In the genomic region with DNA sequence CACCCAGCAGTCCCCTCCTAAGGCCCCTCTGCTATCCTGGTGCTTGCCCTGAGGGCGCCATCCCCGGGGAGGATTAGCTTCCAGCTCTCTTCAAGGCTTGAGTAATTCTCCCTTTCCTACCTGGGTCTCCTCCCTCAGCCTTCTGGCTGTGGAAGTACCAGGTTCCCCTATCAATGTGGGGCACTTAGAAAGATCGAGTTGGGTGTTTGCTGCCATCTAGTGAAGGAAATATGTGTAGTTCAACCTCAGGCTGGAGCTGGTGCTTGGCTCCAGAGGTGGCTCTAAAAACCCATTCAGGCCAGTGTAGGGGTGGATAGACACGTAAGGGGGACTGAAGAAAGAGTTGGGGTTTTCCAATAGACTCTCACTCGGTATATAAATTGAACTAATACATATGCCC, we compare ENCODE assay signal across 9 mouse cellular contexts. TPM values are rescaled to one million over a fixed set of nuclear protein-coding genes. Genes with fewer than 3 reads are reported as not detected.
DNase-seq lines count a peak whose midpoint lies in the region; ATAC-seq and TF ChIP-seq lines count a peak whose summit lies in the region.
"Had no signal": no experiment of that assay in that cellular context is flagged by ENCODE, and none has a peak within 500 bp of the region (broad histone marks: within the 10 kb centered on the region; RNA-seq: fewer than 3 reads in every experiment).

No protein-coding gene starts in this region.

- no peak overlapping the region for H3ac ChIP-seq in C2C12 (ENCODE audit: control insufficient read depth, insufficient read length, low read depth)

- intact Hi-C loops in left cerebral cortex, postnatal 4 days (cut with DNase I), result loop anchor here (1.0 kb wide), 1 partner anchor 291 kb away; no protein-coding TSS in a partner anchor

- peak; percentile 57 for ATAC-seq in activated CD4-positive, CD25-positive, alpha-beta regulatory T cell, adult 4 months
- no peak for ATAC-seq in monocyte, adult 5-6 weeks (replicated peaks; ENCODE audit: insufficient number of reproducible peaks, low FRiP score, low TSS enrichment, poor library complexity, severe bottlenecking)

- H3K27me3 ChIP-seq in C2C12 (ENCODE audit: control insufficient read depth, insufficient read depth, insufficient read length), result peaks cover 12% of the 10 kb centered on the region
- H3K27me3 ChIP-seq: neural tube, embryonic 12.5 days had no signal

- no peaks in the 10 kb centered on the region for H3K36me3 ChIP-seq in C2C12 (ENCODE audit: control insufficient read depth, insufficient read depth)
- H3K36me3 ChIP-seq: neural tube, embryonic 12.5 days had no signal

- H3K79me2 ChIP-seq in C2C12 (ENCODE audit: control insufficient read depth, insufficient read depth), result no peaks in the 10 kb centered on the region

- no peak overlapping the region for H3K4me3 ChIP-seq in C2C12 (ENCODE audit: insufficient read depth, poor library complexity, severe bottlenecking)
- H3K4me3 ChIP-seq: neural tube, embryonic 12.5 days had no signal

- H3K79me3 ChIP-seq in C2C12 (ENCODE audit: low read depth), result no peaks in the 10 kb centered on the region

- peak; percentile 9 for DNase-seq in heart, adult 8-10 months (ENCODE audit: low spot score)
- DNase-seq in heart, adult 11 months, result no peak
- DNase-seq in frontal cortex, adult 2 months (ENCODE audit: extremely low spot score in 1 of 2, low spot score in 1 of 2), result peak; percentile 5 to 75
- DNase-seq in left cerebral cortex, postnatal 4 days, result peak; percentile 19
- DNase-seq in right cerebral cortex, postnatal 10 days (ENCODE audit: low spot score in 2 of 2), result peak; percentile 39 to 58

- TF ChIP-seq CTCF in C2C12 (IDR thresholded peaks at IDR 0.05; ENCODE audit: control insufficient read depth, insufficient read depth, insufficient read length), result peak; percentile 26

TF ChIP-seq in C2C12, 6 proteins besides CTCF, POLR2A, EP300 and RAD21:
- no peak for TF ChIP-seq FOSL1 (IDR thresholded peaks at IDR 0.05; ENCODE audit: insufficient read depth, low read length, poor library complexity, severe bottlenecking)

RNA-seq across cellular contexts. Expression of a gene that starts 32.4 kb away (rescaled TPM):
- total RNA-seq in heart, adult 8-10 months (2022), result 1 to 10 TPM in 1 of 4 experiments, under 1 TPM in 3; 0.65 to 1.0 (median 0.74) TPM
- 0.09 TPM for polyA plus RNA-seq in C2C12 (2012; fragmentation: generic; extraction: Trizol)
- not detected for polyA plus RNA-seq in activated CD4-positive, CD25-positive, alpha-beta regulatory T cell, adult 4 months (2017; shearing (Covaris generic))
- 0.10 and 0.17 TPM in 2 replicates for polyA plus RNA-seq in frontal cortex, adult 2 months (2012; rRNA removed)
- total RNA-seq in left cerebral cortex, postnatal 4 days (2021), result under 1 TPM; 0.12 to 0.14 TPM
- total RNA-seq in monocyte, adult 5-6 weeks (2017), result not detected in 3 replicates
